Mouse (Mus musculus): ENCODE results near the gene Gm45021.

DNA sequence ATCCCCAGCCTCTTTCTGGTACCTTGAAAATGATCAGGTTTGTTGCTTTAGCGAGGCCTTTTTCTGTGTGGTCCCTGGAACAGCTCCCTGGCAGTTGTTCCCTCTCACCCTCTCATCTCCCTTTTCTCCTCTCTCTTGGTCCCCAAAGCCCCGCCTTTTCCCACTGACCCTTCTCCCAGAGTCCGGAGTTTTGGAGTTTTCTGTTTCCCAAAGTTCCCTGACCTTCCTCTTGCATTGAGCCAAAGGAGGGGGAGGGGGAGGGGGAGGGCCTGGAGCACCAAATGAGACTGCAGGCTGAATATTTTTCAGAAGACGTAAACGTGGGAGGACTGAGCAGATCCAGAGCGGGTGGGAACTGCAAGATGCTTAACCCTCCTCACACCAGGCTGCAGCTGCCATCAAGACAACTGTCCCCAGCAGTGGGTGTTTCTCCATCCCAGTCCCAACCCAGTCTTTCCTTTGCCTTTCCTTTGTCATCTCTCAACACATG, 16.8 kb upstream of the Gm45021 start, which contains the start of gene Rarres2:
- peak; percentile 35; the same call in 1 of the 2 replicates for TF ChIP-seq POLR2A (IDR thresholded peaks at IDR 0.05; ENCODE audit: low read depth, low read length)
- TF ChIP-seq CTCF (IDR thresholded peaks at IDR 0.05; ENCODE audit: extremely low read depth, insufficient read length, insufficient replicate concordance, low read depth, low read length) = no peak

All from small intestine, adult 2 months (tissue).